Mouse (Mus musculus) T-helper 17 cell (primary cell): ENCODE measurements around the gene Tex45.

Experiments
- in situ Hi-C, 2 experiments: fragments of 300-600 bp; cut with MboI, MseI; formaldehyde crosslinking; loops; 1 replicate in 1 of 2; 2 replicates in 1 of 2; pipeline ENCODE4 v1.15.1; 2025; ENCODE audit warnings: high pct_unique_total_duplicates in 2 of 2

Gene Tex45

DNA sequence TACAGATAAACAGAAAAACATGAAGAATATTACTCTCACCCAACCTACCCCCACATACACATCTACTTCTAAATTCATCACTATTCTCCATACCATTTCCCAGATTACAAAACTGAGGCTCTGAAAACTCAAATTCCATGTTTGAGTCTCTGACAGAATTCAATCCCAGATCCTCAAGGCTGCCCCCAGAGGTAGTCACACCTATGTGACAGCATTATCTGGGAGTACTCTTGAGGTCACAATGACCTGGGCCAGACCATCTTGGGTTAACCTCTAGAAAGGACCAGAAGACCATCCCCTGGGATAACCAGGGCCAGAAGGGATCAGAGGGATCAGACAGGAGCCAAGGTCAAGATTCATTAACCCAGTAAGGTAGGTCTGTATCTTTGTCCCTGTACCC is at the start of gene Tex45:
Tex45 (plus strand) TSS at position 301 of the 400 bp plus-strand sequence.
- in situ Hi-C loops: no loop called here

DNA sequence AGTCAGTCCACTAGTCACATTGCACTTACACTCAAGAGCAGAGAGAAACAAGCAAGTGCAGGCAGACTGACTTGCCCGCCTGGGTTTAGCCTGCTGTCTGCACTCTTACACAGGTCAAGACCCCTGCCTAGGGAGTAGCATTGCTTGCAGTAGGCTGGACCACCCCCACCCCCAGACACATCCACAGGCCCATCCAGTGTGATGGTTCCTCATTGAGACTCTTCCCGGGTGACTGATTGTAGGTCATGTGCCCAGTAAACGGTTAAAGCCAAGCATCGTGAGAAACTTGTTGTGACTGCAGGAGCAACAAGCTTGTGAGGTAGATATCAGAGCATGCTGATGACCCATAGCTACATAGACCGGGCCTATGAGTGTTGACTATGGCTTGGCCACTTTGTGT is 49.2 kb upstream of the Tex45 start:
- in situ Hi-C loops: no loop called here

DNA sequence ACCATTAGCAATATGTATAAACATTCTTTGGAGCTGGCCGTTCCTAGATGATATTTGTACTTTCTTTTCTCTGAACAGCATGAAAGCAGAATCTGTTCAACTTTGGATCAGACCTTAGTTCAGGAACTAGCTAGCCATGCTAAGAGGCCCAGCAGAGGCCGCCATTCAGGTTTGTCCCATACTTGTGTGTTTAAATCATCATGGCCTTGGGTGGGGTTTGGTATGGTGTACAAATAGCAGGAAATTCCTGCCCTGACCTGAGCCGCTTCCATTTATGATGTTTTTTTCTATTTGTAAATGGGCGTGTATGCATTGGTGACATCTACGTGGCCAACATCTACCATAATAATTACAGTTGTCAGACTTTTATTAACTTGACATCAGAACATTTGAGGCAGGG is 45.4 kb upstream of the Tex45 start:
- in situ Hi-C loops: no loop called here

DNA sequence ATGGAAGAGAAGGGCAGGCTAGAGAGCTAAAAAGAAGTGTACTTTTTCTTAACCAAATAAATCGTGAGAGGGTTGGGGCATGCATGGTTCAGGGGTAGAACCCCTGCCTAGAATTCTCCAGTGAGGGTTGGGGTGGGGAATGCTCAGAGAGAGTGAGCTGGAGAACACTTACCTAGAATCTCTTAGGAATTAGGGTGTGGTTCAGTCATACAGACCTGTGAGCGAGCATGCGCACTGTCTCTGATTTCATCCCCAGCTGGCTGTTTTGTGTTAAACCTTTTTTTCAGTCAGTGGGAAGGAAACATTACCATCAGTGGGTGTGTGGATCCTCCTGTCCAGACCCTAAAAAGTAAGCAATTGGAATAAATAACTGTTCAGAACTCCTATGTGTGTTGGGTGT is 44.5 kb upstream of the Tex45 start:
- in situ Hi-C loops: no loop called here

DNA sequence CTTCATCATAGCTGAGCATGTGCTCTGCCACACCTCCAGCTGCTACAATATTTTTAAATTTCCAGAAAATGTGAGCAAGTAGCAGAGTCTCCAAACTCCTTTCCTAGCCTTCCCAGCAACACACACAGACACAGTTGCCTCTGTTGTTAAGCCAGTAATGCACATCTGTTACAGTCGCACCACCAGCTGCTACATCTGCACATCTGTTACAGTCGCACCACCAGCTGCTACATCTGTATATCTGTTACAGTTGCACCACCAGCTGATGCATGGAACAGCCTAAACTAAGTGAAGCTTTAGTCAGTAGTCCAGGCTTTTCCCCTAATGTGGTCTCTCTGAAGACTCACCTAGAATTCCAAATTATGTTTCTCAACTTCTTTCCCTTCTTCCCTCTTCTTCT is 42.2 kb upstream of the Tex45 start:
- in situ Hi-C loops: no loop called here

DNA sequence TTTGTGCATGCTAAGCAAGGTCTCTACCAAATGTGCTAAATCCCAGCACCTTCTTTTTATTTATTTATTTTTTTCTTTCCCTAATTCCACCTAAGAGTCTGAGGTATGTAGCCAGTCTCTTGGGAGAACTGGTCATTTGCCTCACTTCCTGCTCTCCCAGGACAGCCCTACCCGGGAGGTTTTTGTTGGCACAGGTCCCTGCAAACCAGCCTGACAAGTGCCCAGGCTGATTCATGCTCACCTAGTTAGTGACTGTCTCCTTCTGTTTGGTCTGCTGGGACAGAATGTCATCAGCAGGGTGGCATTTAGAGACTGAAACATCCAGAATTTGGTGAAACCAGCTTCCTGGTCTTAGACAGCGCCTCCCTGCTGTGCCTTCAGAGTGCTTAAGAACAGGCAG is 40.7 kb upstream of the Tex45 start:
- in situ Hi-C loops: no loop called here

DNA sequence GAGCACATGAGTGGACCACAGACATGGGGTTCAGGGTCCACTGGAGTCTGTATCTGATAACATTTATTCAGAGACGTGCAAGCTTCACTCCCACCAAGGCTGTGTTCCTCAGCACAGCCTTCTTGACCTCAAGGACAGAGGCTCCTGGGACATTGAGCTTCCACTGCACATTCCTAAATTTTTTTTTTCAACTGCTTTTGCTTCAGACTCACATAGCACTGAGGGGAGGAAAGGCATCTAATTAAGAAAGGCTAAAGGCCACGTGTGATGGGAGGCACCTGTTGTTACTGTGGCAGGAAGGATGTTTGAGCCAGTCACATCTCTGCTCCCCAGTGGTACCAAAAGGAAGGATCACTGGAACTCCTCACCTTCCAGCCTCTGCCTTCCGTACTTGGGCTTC is 39.5 kb upstream of the Tex45 start:
- in situ Hi-C loops: no loop called here

DNA sequence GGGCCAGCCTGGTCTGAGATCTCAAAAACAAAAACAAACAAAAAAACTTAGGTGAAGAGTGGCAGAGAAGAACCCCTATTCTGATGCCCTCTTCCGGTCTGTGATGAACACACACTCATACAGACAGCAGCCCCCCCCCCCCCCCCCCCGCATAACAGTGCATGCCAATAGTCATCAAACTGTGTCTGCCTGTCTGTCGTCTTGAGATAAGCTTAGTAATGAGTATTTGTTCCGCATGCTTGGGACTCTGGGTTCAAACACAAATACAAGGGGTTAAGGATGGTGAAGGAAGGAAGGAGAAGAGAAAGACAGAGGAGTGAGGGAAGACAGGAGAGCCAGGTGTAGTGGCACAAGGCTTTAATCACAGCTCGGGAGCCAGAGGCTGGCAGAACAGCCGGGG is 34.2 kb upstream of the Tex45 start:
- in situ Hi-C loops: no loop called here

DNA sequence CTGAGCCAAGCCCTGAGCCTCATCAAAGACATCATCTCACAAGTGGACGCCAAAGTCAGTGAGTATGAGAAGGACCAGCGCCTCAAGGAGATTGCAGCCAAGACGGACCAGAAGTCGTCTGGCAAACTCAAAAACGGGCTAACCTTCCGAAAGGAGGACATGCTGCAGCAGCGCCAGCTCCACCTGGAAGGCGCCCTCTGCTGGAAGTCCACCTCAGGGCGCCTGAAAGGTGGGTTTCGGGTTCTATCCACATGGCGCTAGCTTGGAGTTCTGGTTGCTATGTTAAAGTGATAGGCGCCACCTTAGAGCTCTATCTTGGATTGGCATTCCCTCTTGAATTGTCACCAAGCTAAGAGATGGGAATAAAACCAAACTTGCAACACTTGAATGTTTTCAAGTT is 31.2 kb upstream of the Tex45 start:
- in situ Hi-C loops: no loop called here

DNA sequence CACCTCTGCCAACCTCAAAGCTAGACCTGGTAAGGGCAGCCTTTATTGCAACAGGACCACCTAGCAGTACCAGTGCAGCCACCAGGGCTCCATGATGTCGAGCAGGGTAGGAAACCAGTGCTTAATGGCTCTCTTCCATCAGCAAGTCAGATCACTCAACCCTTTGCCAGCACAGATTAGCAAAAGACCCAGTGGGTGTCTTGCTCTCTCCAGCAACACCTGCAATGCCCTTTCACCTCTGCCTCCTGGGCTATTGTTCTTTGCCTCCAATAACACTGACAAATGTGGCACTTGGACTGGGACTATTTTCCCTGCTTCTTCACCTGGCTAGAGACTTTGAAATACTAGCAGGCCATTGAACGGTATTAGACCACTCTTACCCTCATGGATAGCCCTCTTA is 21.4 kb upstream of the Tex45 start:
- in situ Hi-C loops: loop anchor here in 1 of 2 experiments (5.0 kb wide), 1 partner anchor 92 kb away; no protein-coding TSS in a partner anchor

DNA sequence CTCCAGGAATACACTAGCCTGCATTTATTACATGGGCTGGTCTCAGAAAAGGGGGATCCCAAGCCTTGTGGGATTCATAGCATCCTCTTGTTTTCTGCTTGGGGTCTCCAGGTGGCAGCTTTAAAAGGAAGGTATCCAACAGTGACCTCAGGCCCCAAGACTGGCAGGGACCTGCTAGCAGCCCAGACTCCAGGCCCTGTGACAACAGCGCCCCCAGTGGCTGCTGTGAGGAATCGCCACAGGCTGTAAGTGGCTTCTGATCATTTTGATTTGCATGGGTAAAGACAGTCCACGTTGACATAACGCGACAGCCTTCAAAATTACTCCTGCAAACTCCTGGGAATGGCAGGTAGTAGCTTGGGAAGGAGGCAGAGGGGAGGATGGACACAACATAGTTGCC is 20.0 kb upstream of the Tex45 start:
- in situ Hi-C loops: no loop called here

DNA sequence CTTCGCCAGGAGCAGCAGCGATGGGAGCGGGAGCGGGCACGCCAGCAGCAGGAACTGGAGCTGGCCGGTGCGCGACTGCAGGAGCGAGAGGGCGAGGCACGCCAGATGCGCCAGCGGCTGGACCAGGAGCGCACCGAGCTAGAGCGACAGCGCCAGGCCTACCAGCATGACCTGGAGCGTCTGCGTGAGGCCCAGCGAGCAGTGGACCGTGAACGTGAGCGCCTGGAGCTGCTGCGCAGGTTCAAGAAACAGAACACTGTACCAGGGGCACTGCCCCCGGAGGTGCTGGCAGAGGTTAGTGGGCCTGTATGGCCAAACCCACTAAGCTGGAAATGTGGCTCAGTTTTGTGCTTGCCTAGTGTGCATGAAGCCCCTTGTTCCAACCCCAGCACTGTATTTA is 18.7 kb upstream of the Tex45 start:
- in situ Hi-C loops: no loop called here

DNA sequence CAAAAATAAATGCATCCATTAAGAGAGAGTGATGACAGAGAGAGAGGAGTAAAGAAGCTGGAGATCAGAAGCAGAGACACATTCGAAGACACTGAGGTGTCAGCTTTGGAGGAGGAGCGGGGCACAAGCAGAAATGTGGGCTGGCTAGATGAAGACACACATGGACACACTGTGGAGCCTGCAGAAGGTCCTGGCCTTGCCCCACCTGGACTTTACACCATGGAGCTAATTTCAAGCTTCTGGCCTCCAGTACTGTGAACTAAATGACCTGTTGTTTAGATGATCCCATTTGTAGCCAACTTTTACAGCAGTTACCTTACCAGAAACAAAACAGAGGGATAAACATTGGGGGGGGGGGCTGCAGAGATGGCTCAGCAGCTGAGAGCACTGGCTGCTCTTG is 7.4 kb upstream of the Tex45 start:
- in situ Hi-C loops: no loop called here

DNA sequence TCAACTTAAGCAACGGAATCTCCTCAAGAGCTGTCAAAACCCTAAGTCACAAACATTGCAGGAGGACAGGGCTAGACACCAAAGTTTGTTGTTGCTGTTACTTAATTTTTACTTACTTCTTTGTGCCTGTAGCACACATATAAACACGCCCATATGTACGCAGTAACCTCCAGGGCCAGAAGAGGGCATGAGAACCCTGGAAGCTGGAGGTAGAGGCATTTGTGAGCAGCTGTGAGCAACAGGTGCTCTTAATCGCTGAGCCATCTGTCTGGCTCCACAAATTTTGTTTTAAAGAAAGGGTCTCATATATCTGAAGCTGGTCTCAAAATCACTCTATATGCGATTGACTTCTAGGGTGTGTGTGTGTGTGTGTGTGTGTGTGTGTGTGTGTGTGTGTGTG is 6.4 kb upstream of the Tex45 start:
- in situ Hi-C loops: no loop called here

DNA sequence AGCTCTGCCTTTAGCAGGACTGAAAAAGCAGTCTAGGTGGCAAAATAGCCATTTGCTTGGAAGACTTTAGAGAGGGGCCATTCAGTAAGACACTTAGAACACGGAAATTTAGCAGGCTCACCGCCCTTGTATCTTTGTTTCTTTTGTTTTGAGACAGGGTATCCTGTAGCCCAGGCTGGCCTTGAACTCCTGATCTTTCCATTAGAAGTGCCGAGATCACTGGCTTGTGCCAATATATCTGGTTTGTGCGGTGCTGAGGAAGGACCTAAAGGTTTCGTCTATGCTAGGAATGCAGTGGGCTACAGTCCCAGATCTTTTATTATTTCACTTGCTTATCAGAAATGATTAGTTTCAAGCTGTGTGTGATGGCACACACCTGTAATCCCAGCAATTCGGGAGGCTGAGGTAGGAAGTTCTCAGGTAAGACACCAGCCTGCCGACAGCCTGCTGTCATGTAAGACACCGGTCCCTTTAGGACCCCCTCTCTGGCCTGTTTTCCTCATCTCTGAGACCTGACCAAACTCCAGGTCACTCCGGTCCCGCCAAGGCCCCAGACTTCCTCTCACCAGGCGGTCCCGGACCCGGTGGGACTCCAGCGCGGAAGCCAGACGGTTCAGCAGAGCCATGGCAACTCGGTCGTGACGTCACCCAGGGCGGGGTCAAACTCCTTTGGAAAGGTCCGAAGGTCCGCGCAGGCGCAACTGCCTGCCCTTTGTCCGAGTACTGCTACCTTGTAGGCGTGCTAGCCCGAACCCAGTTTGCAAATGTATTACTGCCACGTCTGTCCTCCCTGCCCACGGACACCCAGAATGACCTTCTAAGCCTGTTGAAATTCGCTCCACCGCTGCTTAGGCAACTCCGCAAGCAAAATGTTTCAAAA is 3.4 kb upstream of the Tex45 start, which contains the start of gene Pex11g:
Pex11g (minus strand) TSS at position 675 of the 880 bp plus-strand sequence.
- in situ Hi-C loops: loop anchor here (5.0 kb wide), 2 partner anchors 205 to 210 kb away; partner anchors contain the start of genes Fcor (in 1 of the 2) and Trappc5 (in 1 of the 2)

DNA sequence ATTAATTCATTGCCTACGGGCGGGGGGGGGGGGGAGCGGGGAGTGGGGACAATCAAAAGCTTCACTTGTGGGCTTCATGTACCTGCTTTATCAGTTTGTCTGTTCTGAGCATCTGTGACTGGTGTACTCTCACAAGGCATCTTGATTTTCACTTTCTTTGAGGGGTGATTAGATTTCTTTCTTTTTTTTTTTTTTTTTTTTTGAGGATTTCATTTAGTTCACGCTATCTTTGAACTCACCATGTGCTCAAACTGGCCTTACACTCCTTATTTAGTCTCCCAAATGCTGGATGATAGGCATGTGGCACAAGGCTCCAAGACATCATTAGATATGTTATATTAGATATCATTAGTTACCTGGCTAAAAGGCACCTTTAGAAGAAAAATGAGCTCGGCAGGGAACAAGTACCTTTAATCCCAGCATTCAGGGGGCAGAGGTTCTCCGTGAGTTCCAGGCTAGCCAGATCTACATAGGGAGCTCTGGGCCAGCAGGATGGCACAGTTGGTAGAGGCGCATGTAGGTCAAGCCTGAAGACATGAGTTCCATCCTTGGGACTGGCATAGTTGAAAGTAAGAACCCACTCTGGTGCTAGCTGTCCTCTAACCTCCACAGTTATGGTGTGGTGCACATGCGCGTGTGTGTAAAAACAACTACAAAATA is 2.6 kb upstream of the Tex45 start:
- in situ Hi-C loops: loop anchor here (5.0 kb wide), 2 partner anchors 204 to 209 kb away; partner anchors contain the start of genes Fcor (in 1 of the 2) and Trappc5 (in 1 of the 2)

DNA sequence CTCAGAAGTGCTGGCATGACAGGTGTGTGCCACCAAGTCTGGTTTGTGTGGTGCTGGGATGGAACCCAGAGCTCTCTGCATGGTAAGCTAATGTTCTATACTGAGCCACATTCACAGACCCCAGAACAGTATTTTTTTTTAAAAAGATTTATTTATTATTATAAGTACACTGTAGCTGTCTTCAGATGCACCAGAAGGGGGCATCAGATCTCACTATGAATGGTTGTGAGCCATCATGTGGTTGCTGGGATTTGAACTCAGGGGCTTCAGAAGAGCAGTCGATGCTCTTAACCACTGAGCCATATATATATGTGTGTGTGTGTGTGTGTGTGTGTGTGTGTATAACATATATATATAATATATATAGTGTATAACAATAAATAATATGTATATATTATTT is 1.8 kb upstream of the Tex45 start:
- in situ Hi-C loops: loop anchor here (5.0 kb wide), 2 partner anchors 203 to 208 kb away; partner anchors contain the start of genes Fcor (in 1 of the 2) and Trappc5 (in 1 of the 2)

DNA sequence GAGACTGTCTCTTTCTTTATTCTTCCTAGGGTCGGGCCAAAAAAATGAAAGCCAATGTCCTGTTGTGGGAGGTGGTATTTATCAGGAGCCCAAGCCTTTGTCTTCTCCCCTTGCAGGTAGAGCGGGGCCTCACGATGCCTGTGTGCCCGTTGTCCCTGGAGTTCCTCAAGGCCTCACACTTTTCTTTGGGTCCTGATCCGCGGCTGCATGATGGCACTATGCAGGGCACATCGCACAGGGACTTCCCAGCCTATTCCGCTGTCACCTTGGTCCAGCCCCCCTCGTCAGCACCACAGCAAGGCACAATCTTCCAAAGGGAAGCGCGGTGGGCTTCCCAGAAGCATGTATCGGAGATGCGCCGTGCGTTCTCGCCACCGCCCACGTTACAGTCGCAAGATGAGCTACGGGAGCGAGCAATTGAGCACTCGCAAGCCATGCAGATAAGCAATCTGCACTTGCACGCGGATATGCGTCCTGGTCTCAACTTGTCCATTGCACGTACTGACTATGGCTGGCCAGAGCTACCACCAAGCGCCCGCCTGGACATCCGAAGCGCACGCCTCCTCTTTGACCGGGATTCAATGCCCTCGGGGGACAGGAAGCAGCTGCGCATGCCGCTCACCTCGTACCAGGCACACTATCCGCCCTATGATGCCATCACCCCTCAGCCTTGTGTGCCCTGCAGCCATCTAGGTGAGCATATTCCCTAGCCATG is 5.2 kb downstream of the Tex45 start:
- in situ Hi-C loops: no loop called here

DNA sequence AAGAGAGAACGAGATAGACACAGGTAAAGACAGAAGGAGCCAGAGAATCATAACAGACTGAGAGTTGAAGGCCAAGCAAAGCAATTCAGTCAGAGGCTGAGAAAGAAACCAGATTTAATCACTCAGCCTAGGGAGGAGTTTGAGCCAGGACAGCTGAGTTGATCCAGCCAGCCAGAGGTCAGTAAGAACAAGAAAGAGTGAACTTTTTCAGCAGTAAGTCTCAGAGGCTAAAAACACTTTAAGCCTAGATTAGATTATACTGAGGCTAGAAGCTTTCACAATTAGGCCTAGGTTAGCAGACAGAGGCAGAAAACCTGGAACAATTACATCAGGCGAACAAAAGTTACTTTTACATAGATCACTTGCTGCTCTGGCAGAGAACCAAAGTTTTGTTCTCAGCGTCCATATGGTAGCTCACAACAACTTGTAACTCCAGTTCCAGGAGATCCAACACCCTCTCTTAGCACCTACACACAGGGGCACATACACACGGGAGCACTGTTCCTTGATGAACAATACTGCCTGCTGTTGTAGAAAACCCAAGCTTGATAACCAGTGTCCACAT is 9.6 kb downstream of the Tex45 start:
- in situ Hi-C loops: no loop called here

DNA sequence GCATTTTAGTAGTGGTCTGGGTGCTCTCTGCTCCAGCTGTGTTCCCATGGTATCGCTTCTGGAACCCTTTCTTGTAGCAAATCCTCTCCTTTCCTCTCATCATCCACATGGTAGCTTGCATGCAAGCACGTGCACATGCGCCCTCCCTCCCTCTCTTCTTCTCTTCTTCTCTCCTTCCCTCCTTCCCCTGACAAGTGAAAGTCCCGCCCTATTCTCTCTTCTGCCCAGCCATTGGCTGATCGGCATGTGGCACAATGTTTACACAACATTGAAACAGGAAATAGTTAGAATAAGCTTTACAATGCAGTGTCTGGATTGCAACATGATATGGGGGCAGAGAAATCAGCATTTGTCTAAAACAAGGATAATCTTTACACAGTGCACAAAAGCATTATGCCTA is 10.9 kb downstream of the Tex45 start:
- in situ Hi-C loops: no loop called here

DNA sequence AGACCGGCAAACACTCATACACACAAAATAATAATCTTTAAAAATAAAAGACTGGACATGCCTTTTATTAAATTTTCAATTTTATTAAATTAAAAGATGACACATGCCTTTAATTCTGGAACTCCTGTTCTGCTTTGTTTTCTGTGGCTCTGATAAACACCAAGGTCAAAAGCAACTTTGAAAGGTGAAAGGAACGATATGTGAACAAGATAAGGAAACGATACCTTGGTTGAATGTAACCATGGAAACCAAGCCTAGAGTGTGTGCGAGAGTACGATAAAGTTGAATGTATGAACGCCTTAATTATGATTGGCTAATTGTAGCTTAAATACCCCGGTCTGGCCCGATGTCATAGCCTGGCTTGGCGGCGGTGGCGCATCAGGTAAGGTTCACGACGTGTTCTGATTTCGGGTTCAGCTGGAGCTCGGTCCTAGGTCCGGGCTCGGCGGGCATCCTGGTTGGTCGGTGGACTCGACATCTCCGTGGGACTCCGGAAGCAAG is 11.6 kb downstream of the Tex45 start:
- in situ Hi-C loops: no loop called here
